Mouse (Mus musculus) ES-Bruce4 (cell line): ENCODE data around the gene Pxdn. TPM values are rescaled to one million over a fixed set of nuclear protein-coding genes. Genes with fewer than 3 reads are reported as not detected.

Experiments used
- H3K27ac ChIP-seq: 2 replicates; pipeline ENCODE4 v1.5.1; 2012; ENCODE audit warnings: low read length, inconsistent platforms; ENCODE audit not compliant: insufficient read depth
- H3K27me3 ChIP-seq: 2 replicates; pipeline ENCODE4 v1.6.1; 2012; ENCODE audit warnings: mild to moderate bottlenecking, low read length, inconsistent platforms; ENCODE audit not compliant: control insufficient read depth, poor library complexity, insufficient read depth, severe bottlenecking
- H3K36me3 ChIP-seq: 2 replicates; pipeline ENCODE4 v1.6.1; 2012; ENCODE audit warnings: inconsistent platforms, mild to moderate bottlenecking, low read length, moderate library complexity; ENCODE audit not compliant: control insufficient read depth, poor library complexity, insufficient read depth, severe bottlenecking
- H3K4me1 ChIP-seq: one replicate; pipeline ENCODE4 v1.8.1; 2011; ENCODE audit warnings: low read length; ENCODE audit not compliant: control insufficient read depth, insufficient read depth
- H3K4me3 ChIP-seq: 2 replicates; pipeline ENCODE4 v1.5.1; 2011; ENCODE audit warnings: low read depth, mild to moderate bottlenecking, low read length
- H3K9ac ChIP-seq: 2 replicates; pipeline ENCODE4 v1.6.1; 2012; ENCODE audit warnings: low read depth, mild to moderate bottlenecking, inconsistent platforms; ENCODE audit not compliant: poor library complexity, severe bottlenecking
- H3K9me3 ChIP-seq: replicated peaks from 2 replicates; pipeline ENCODE4 v1.6.1; 2012; ENCODE audit warnings: mild to moderate bottlenecking, low read length, inconsistent platforms; ENCODE audit not compliant: control insufficient read depth, poor library complexity, insufficient read depth, severe bottlenecking
- CTCF ChIP-seq: IDR thresholded peaks from one replicate; pipeline ENCODE4 v1.8.1; 2011; ENCODE audit warnings: low read depth, low read length
- EP300 ChIP-seq: IDR thresholded peaks from 2 replicates; pipeline ENCODE4 v1.6.1; 2011; ENCODE audit warnings: low read depth, low read length; ENCODE audit not compliant: insufficient read depth
- POLR2A ChIP-seq: IDR thresholded peaks from one replicate; pipeline ENCODE4 v1.8.1; 2011; ENCODE audit warnings: low read length; ENCODE audit not compliant: insufficient read depth
- polyA plus RNA-seq: library from polyadenylated mRNA; stranded (reverse); fragments of >200 nt; gene quantifications from 2 replicates; pipeline ENCODE4 v1.2.4, GENCODE M21; 2011; ENCODE audit warnings: low read depth; ENCODE audit not compliant: missing spikeins, insufficient read depth, insufficient read length

Pxdn gene
- polyA plus RNA-seq, 1 experiment: 44.4 TPM

GRCm38 (mm10) chr12:29954464-29954863 lies 17.1 kb downstream of the Pxdn start:
- Histone ChIP-seq H3K4me3 (no peak overlapping the region), H3K27ac (no peak overlapping the region), H3K9me3 (no peaks in the 10 kb centered on the region), H3K36me3 (no peaks in the 10 kb centered on the region), H3K4me1 (no peaks in the 10 kb centered on the region), H3K27me3 (no peaks in the 10 kb centered on the region), H3K9ac (no peak overlapping the region)
- TF ChIP-seq EP300: no peak
- no peak for TF ChIP-seq POLR2A
- no peak for TF ChIP-seq CTCF

- no peaks in the 10 kb centered on the region for H3K9me3 ChIP-seq
- no peaks in the 10 kb centered on the region for H3K27me3 ChIP-seq
- H3K4me1 ChIP-seq: no peaks in the 10 kb centered on the region
- no peaks in the 10 kb centered on the region for H3K36me3 ChIP-seq
- no peak for TF ChIP-seq EP300
- no peak for TF ChIP-seq POLR2A
- H3K9ac ChIP-seq: no peak overlapping the region
- no peak overlapping the region for H3K27ac ChIP-seq
- H3K4me3 ChIP-seq: no peak overlapping the region
These were observed 19.6 kb downstream of the Pxdn start for GRCm38 (mm10) chr12:29956969-29957368.

GRCm38 (mm10) chr12:29958637-29959036 lies 21.2 kb downstream of the Pxdn start:
- Histone ChIP-seq H3K9ac (no peak overlapping the region), H3K9me3 (no peaks in the 10 kb centered on the region), H3K4me3 (no peak overlapping the region), H3K27me3 (no peaks in the 10 kb centered on the region), H3K4me1 (no peaks in the 10 kb centered on the region), H3K36me3 (no peaks in the 10 kb centered on the region), H3K27ac (no peak overlapping the region)
- TF ChIP-seq POLR2A: no peak
- no peak for TF ChIP-seq CTCF

GRCm38 (mm10) chr12:29961041-29961440 lies 23.6 kb downstream of the Pxdn start:
- Histone ChIP-seq H3K4me1 (no peaks in the 10 kb centered on the region), H3K9ac (no peak overlapping the region), H3K4me3 (no peak overlapping the region), H3K27ac (no peak overlapping the region), H3K9me3 (no peaks in the 10 kb centered on the region), H3K27me3 (no peaks in the 10 kb centered on the region), H3K36me3 (no peaks in the 10 kb centered on the region)
- TF ChIP-seq CTCF: no peak
- TF ChIP-seq POLR2A: no peak
- TF ChIP-seq EP300: no peak

GRCm38 (mm10) chr12:29965016-29965415 lies 27.6 kb downstream of the Pxdn start:
- TF ChIP-seq CTCF (no peak), POLR2A (no peak), EP300 (no peak)
- Histone ChIP-seq H3K36me3 (no peaks in the 10 kb centered on the region), H3K9me3 (no peaks in the 10 kb centered on the region), H3K27ac (no peak overlapping the region), H3K4me1 (no peaks in the 10 kb centered on the region), H3K27me3 (no peaks in the 10 kb centered on the region), H3K4me3 (no peak overlapping the region), H3K9ac (no peak overlapping the region)

- Histone ChIP-seq H3K27me3 (no peaks in the 10 kb centered on the region), H3K27ac (no peak overlapping the region), H3K9ac (no peak overlapping the region), H3K9me3 (no peaks in the 10 kb centered on the region), H3K4me1 (no peaks in the 10 kb centered on the region), H3K36me3 (no peaks in the 10 kb centered on the region), H3K4me3 (no peak overlapping the region)
- no peak for TF ChIP-seq EP300
- TF ChIP-seq POLR2A: no peak
- no peak for TF ChIP-seq CTCF
These were observed 34.5 kb downstream of the Pxdn start for GRCm38 (mm10) chr12:29971795-29972464.
